Mouse (Mus musculus) limb, embryonic 15.5 days (tissue): Measurements from ENCODE around the gene Abca4. TPM values are rescaled to one million over a fixed set of nuclear protein-coding genes. Genes with fewer than 3 reads are reported as not detected.

Source experiments
- ATAC-seq: fragments of 200-750 bp; cut with Nextera tagmentation; 2 replicates; pipeline ENCODE4 v1.8.0; 2017; ENCODE audit warnings: low read depth, moderate TSS enrichment; ENCODE audit not compliant: insufficient number of reproducible peaks, low FRiP score, low TSS enrichment
- H3K27ac ChIP-seq: fragments of 300-500 bp; sonication (generic); 2 replicates; pipeline ENCODE4 v1.5.1; 2015; ENCODE audit warnings: moderate library complexity, mild to moderate bottlenecking, inconsistent platforms
- H3K27me3 ChIP-seq: fragments of 300-500 bp; sonication (generic); 2 replicates; pipeline ENCODE4 v1.6.1; 2015; ENCODE audit warnings: inconsistent platforms
- H3K36me3 ChIP-seq: fragments of 300-500 bp; sonication (generic); 2 replicates; pipeline ENCODE4 v1.6.1; 2015; ENCODE audit warnings: inconsistent platforms
- H3K4me1 ChIP-seq: fragments of 300-500 bp; sonication (generic); 2 replicates; pipeline ENCODE4 v1.6.1; 2015; ENCODE audit warnings: inconsistent platforms
- H3K4me2 ChIP-seq: fragments of 300-500 bp; sonication (generic); 2 replicates; pipeline ENCODE4 v1.6.1; 2015; ENCODE audit warnings: mild to moderate bottlenecking, inconsistent platforms
- H3K4me3 ChIP-seq: fragments of 300-500 bp; sonication (generic); 2 replicates; pipeline ENCODE4 v1.5.1; 2015; ENCODE audit warnings: mild to moderate bottlenecking, inconsistent platforms
- H3K9ac ChIP-seq: fragments of 300-500 bp; sonication (generic); 2 replicates; pipeline ENCODE4 v1.6.1; 2015; ENCODE audit warnings: inconsistent platforms
- H3K9me3 ChIP-seq: fragments of 300-500 bp; sonication (generic); 2 replicates; pipeline ENCODE4 v1.6.1; 2016; ENCODE audit warnings: inconsistent platforms
- WGBS: fragments of 180-500 bp; shearing (Covaris S2); methylation state at CpG from one replicate; pipeline ENCODE4 v1.1.7; 2015; 5-methylcytosine and 5-hydroxymethylcytosine counted together
- polyA plus RNA-seq: library from polyadenylated mRNA; unstranded; fragments of >200 nt; fragmentation: Nextera tagmentation; extraction: Ambion mirVana; gene quantifications from 2 replicates; pipeline ENCODE4 v1.2.1, GENCODE M21; 2015

Gene Abca4
- 1.0 and 1.2 TPM in 2 replicates for polyA plus RNA-seq

- ATAC-seq: no peak
- Histone ChIP-seq H3K36me3 (no peaks in the 10 kb centered on the region), H3K27me3 (no peaks in the 10 kb centered on the region), H3K9me3 (no peaks in the 10 kb centered on the region), H3K4me2 (0 out of 2 replicates have a peak within 1 kb of the TSS, but pooled peaks have one; percentile 11), H3K9ac (no peak within 1 kb of the TSS), H3K4me3 (no peak within 1 kb of the TSS), H3K4me1 (peaks cover 54% of the 10 kb centered on the region), H3K27ac (0 out of 2 replicates have a peak within 1 kb of the TSS, but pooled peaks have one; percentile 28)
- 19% methylated on average over 26 of the region's 26 CpGs for WGBS
Measured at GRCm38 (mm10) chr3:122043799-122044547, at the start of gene Abca4. Gene Abca4 (plus strand): TSS chr3:122044443.

GRCm38 (mm10) chr3:121995125-121995524 lies 49.1 kb upstream of the Abca4 start:
- no peak overlapping the region for H3K4me3 ChIP-seq
- peaks cover 4% of the 10 kb centered on the region; the same call in 1 of the 2 replicates for H3K4me1 ChIP-seq
- H3K9me3 ChIP-seq: no peaks in the 10 kb centered on the region
- ATAC-seq: no peak
- WGBS: 86% methylated on average over 4 of the region's 4 CpGs
- no peaks in the 10 kb centered on the region for H3K27me3 ChIP-seq
- no peak overlapping the region for H3K9ac ChIP-seq
- no peak overlapping the region for H3K4me2 ChIP-seq
- no peak overlapping the region for H3K27ac ChIP-seq
- H3K36me3 ChIP-seq: peaks cover 21% of the 10 kb centered on the region

DNA sequence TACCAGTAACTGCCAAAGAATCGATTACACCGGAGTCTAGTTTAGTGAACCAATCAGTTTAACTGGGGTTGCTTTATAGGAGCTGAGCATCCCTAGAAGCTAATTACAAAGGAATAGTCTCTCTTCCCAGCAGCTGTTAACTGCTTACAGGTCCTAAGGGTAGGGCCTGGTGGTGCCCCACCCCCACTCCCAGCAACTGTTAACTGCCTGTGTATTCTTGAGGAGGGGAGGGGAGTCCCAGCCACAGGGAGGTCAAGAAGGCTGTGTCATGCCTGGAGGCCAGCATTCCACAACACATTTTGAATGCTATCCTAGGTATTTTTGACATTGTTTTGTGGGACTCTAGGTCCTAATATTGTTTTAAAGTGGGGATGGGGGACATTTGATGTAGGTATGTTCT lies 44.3 kb upstream of the Abca4 start:
- H3K4me1 ChIP-seq: peaks cover 9% of the 10 kb centered on the region; the same call in 1 of the 2 replicates
- H3K27ac ChIP-seq: no peak overlapping the region
- H3K4me2 ChIP-seq: no peak overlapping the region
- 25% methylated on average over 2 of the region's 2 CpGs for WGBS
- H3K27me3 ChIP-seq: no peaks in the 10 kb centered on the region
- H3K36me3 ChIP-seq: peaks cover 12% of the 10 kb centered on the region
- H3K9ac ChIP-seq: no peak overlapping the region
- no peaks in the 10 kb centered on the region for H3K9me3 ChIP-seq
- no peak overlapping the region for H3K4me3 ChIP-seq
- ATAC-seq: no peak

DNA sequence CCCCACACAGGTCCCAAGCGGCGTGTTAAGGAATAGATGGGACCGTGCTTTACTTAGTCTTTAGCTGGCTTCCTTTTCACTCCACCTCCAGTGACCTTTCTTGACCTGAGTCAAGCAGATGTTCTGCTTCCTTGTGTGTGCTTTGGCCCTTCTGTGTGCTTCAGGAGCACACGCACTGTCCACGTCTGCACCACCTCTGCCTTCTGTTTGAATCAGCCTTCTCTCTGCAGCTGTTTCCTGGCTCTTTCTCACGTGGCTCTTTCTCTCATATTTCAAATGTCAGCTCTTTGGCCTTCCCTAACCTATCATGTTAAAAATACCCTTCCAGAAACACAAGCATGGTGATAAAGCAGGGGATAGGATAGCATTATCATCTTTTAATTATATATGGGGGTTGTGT lies 42.7 kb upstream of the Abca4 start:
- no peak overlapping the region for H3K27ac ChIP-seq
- H3K9me3 ChIP-seq: no peaks in the 10 kb centered on the region
- no peak for ATAC-seq
- no peak overlapping the region for H3K4me2 ChIP-seq
- H3K27me3 ChIP-seq: no peaks in the 10 kb centered on the region
- H3K36me3 ChIP-seq: peaks cover 12% of the 10 kb centered on the region
- H3K4me3 ChIP-seq: no peak overlapping the region
- H3K9ac ChIP-seq: no peak overlapping the region
- H3K4me1 ChIP-seq: peaks cover 9% of the 10 kb centered on the region; the same call in 1 of the 2 replicates
- WGBS: 55% methylated on average over 6 of the region's 6 CpGs

DNA sequence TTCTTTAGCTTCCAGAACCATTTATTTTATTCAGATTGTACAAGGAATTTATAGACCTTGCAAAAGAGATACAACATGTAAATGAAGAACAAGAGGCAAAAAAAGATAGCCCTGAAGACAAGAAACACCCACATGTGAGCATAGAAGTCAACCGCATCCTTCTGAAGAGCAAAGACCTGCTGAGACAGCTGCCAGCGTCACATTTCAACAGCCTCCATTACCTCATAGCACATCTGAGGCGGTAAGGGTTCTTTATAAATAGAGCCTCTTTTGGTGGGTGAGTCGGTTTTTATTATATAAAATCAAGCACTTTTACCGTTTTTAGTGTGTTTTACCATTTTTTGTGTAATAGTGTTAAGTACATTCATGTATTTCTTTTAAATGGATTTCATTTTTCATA lies 34.4 kb upstream of the Abca4 start:
- Histone ChIP-seq H3K27me3 (no peaks in the 10 kb centered on the region), H3K9me3 (no peaks in the 10 kb centered on the region), H3K9ac (no peak overlapping the region), H3K36me3 (peaks cover 47% of the 10 kb centered on the region), H3K4me1 (no peaks in the 10 kb centered on the region), H3K4me2 (no peak overlapping the region), H3K4me3 (no peak overlapping the region), H3K27ac (no peak overlapping the region)
- WGBS: 74% methylated on average over 5 of the region's 5 CpGs
- ATAC-seq: no peak

DNA sequence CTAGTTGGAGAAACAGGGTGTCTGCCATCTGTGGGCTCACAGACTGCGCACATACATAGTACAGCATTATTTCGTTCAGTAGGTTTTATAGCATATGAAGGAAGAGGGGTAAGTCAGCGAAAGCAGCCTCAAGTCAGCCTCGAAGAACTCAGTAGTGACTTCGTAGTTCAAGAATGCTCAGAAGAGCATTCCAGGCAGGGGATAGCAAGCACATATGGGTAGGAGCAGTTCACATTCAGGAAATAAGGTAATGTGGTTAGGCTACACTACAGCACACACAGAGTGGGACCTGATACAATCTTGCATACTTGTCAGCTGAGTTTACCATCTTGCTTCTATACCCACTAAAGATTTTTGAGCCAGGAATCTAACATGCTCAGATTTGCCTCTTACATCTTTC lies 34.0 kb upstream of the Abca4 start:
- Histone ChIP-seq H3K36me3 (peaks cover 47% of the 10 kb centered on the region), H3K4me1 (no peaks in the 10 kb centered on the region)
- 67% methylated on average over 5 of the region's 5 CpGs for WGBS

DNA sequence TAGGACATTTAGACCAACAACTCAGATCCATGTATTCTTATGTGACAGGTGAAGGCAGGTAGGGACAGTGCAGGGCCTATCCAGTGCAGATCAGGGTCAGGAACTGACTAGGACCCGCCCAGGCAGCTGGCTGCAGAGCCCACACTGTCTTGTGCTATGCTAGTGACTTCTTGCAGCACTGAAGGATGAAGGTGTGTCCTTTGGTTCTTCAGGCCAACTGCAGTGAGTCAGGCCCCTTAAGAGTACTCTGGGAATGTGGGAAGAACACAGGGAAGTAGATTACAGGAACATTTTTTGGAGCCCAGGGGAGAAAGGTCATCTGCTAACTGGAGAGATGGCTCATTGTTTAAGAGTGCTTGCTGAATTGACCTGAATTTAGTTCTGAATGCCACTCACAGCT lies 31.8 kb upstream of the Abca4 start:
- WGBS: 74% methylated on average over 1 of the region's 1 CpGs
- H3K36me3 ChIP-seq: peaks cover 55% of the 10 kb centered on the region

More for the DNA sequence above, 34.0 kb upstream of the Abca4 start:
- no peak overlapping the region for H3K9ac ChIP-seq
- H3K9me3 ChIP-seq: no peaks in the 10 kb centered on the region
- ATAC-seq: no peak
- H3K27me3 ChIP-seq: no peaks in the 10 kb centered on the region
- no peak overlapping the region for H3K4me2 ChIP-seq
- no peak overlapping the region for H3K4me3 ChIP-seq
- H3K27ac ChIP-seq: no peak overlapping the region

DNA sequence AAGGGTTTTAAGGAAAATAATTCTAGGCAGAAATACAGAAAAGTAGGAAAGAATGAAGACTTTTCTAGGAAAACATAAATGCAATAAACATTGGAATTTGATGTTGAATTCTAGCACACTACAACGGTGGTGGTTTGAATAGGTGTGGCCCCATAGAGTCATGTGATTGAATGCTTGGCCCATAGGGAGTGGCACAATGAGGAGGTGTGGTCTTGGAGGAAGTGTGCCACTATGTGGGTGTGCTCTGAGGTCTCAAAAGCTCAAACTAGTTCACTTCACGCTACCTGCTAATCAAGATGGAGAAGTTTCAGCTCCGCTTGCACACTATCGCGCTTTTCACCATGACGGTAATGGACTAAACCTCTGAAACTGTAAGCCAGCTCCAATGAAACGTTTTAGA lies 25.8 kb upstream of the Abca4 start:
- H3K9ac ChIP-seq: no peak overlapping the region
- ATAC-seq: no peak

More for the DNA sequence above, 31.8 kb upstream of the Abca4 start:
- no peaks in the 10 kb centered on the region for H3K9me3 ChIP-seq
- no peaks in the 10 kb centered on the region for H3K4me1 ChIP-seq
- no peak overlapping the region for H3K4me3 ChIP-seq
- no peak overlapping the region for H3K9ac ChIP-seq
- no peaks in the 10 kb centered on the region for H3K27me3 ChIP-seq
- no peak for ATAC-seq
- H3K4me2 ChIP-seq: no peak overlapping the region
- H3K27ac ChIP-seq: no peak overlapping the region

GRCm38 (mm10) chr3:122019159-122019558 lies 25.1 kb upstream of the Abca4 start:
- Histone ChIP-seq H3K27me3 (no peaks in the 10 kb centered on the region), H3K27ac (no peak overlapping the region), H3K9ac (no peak overlapping the region), H3K4me1 (no peaks in the 10 kb centered on the region), H3K9me3 (no peaks in the 10 kb centered on the region), H3K4me3 (no peak overlapping the region), H3K4me2 (no peak overlapping the region), H3K36me3 (peaks cover 13% of the 10 kb centered on the region)
- WGBS: 76% methylated on average over 5 of the region's 5 CpGs
- ATAC-seq: no peak

More for the DNA sequence above, 25.8 kb upstream of the Abca4 start:
- H3K4me1 ChIP-seq: no peaks in the 10 kb centered on the region
- peaks cover 18% of the 10 kb centered on the region for H3K36me3 ChIP-seq
- H3K27ac ChIP-seq: 0 out of 2 replicates have a peak overlapping the region, but pooled peaks have one; percentile 13
- 93% methylated on average over 7 of the region's 7 CpGs for WGBS
- no peak overlapping the region for H3K4me2 ChIP-seq
- no peaks in the 10 kb centered on the region for H3K27me3 ChIP-seq
- H3K4me3 ChIP-seq: no peak overlapping the region
- no peaks in the 10 kb centered on the region for H3K9me3 ChIP-seq

- WGBS: 88% methylated on average over 8 of the region's 8 CpGs
- H3K27me3 ChIP-seq: no peaks in the 10 kb centered on the region
- no peak overlapping the region for H3K27ac ChIP-seq
- no peak overlapping the region for H3K9ac ChIP-seq
- no peaks in the 10 kb centered on the region for H3K4me1 ChIP-seq
- H3K36me3 ChIP-seq: peaks cover 7% of the 10 kb centered on the region; the same call in 1 of the 2 replicates
- H3K9me3 ChIP-seq: no peaks in the 10 kb centered on the region
- no peak overlapping the region for H3K4me3 ChIP-seq
- H3K4me2 ChIP-seq: no peak overlapping the region
- ATAC-seq: no peak
Measured at GRCm38 (mm10) chr3:122021029-122021652, 23.1 kb upstream of the Abca4 start.

GRCm38 (mm10) chr3:122022355-122022754 lies 21.9 kb upstream of the Abca4 start:
- Histone ChIP-seq H3K27ac (no peak overlapping the region), H3K9me3 (no peaks in the 10 kb centered on the region), H3K4me3 (no peak overlapping the region), H3K36me3 (no peaks in the 10 kb centered on the region), H3K4me1 (no peaks in the 10 kb centered on the region), H3K27me3 (no peaks in the 10 kb centered on the region), H3K9ac (no peak overlapping the region), H3K4me2 (no peak overlapping the region)
- ATAC-seq: no peak
- WGBS: 80% methylated on average over 3 of the region's 3 CpGs

GRCm38 (mm10) chr3:122026676-122027075 lies 17.6 kb upstream of the Abca4 start:
- no peaks in the 10 kb centered on the region for H3K4me1 ChIP-seq
- H3K27me3 ChIP-seq: no peaks in the 10 kb centered on the region
- WGBS: 38% methylated on average over 5 of the region's 5 CpGs
- peak overlapping the region; percentile 38 for H3K27ac ChIP-seq
- H3K36me3 ChIP-seq: no peaks in the 10 kb centered on the region
- no peaks in the 10 kb centered on the region for H3K9me3 ChIP-seq
- H3K4me2 ChIP-seq: no peak overlapping the region
- no peak overlapping the region for H3K9ac ChIP-seq
- ATAC-seq: no peak
- no peak overlapping the region for H3K4me3 ChIP-seq
